Mouse (Mus musculus): ENCODE data around the gene Ccdc39. TPM values are rescaled to one million over a fixed set of nuclear protein-coding genes. Genes with fewer than 3 reads are reported as not detected.

Ccdc39 gene
- 10.3 and 10.7 TPM in 2 replicates for polyA plus RNA-seq (2012; rRNA removed)
- polyA plus RNA-seq (2014; fragmentation: Nextera tagmentation; extraction: Ambion mirVana), result 3.2 and 4.1 TPM in 2 replicates

- H3K4me2 ChIP-seq (replicated peaks; ENCODE audit: low read depth, low read length, severe bottlenecking), result peak within 1 kb of the TSS; percentile 72
- H3K36me3 ChIP-seq (ENCODE audit: control insufficient read depth, insufficient read depth, low read length), result no peaks in the 10 kb centered on the region
- peak; percentile 84 for ATAC-seq (ENCODE audit: low FRiP score, low read depth)
- TF ChIP-seq POLR2A (IDR thresholded peaks at IDR 0.05; ENCODE audit: borderline replicate concordance, extremely low read depth, insufficient read depth, insufficient read length), result peak; percentile 44; the same call in 1 of the 2 replicates
- 6% methylated on average over 26 of the region's 26 CpGs for WGBS
- peak within 1 kb of the TSS; percentile 45 for H3K4me3 ChIP-seq (replicated peaks; ENCODE audit: low read length)
- peak within 1 kb of the TSS; percentile 55 for H3K9ac ChIP-seq (ENCODE audit: low read depth, low read length, severe bottlenecking)
- no peaks in the 10 kb centered on the region for H3K4me1 ChIP-seq (ENCODE audit: control insufficient read depth, insufficient read depth, low read length)
- H3K9me3 ChIP-seq (ENCODE audit: control insufficient read depth, low read length), result no peaks in the 10 kb centered on the region
- peak; percentile 87 for DNase-seq (ENCODE audit: low spot score)
- no peaks in the 10 kb centered on the region for H3K27me3 ChIP-seq (ENCODE audit: control insufficient read depth, insufficient read depth, low read length)
- no peak within 1 kb of the TSS; the same call in 1 of the 2 replicates for H3K27ac ChIP-seq (replicated peaks; ENCODE audit: low read depth, low read length)
Observed at GRCm38 (mm10) chr3:33843801-33844632, at the start of gene Ccdc39. Ccdc39 (minus strand) TSS chr3:33844310.

DNA sequence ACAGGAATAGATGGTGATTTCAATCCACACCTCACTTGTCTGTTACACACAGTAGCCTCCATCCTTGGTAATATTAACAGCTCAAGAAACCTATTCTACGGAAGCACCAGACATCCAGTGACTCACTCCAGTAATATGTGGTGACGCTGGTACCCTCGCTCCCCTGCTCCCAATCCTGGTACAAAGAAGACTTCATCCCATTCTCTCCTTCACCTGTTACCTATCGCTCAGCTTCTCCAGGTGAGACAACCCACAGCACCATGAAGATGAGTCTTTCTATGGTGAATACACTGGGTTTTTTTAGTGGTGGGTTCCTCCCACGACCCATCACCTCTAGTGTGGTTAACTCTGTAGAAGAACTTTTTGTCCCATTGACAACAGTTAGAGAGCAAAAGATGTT, 49.3 kb upstream of the Ccdc39 start:
- Histone ChIP-seq H3K4me2 (replicated peaks; ENCODE audit: low read depth, low read length, severe bottlenecking) (no peak overlapping the region), H3K27ac (replicated peaks; ENCODE audit: low read depth, low read length) (no peak overlapping the region), H3K9ac (ENCODE audit: low read depth, low read length, severe bottlenecking) (no peak overlapping the region), H3K9me3 (ENCODE audit: control insufficient read depth, low read length) (no peaks in the 10 kb centered on the region), H3K4me3 (replicated peaks; ENCODE audit: low read length) (no peak overlapping the region), H3K27me3 (ENCODE audit: control insufficient read depth, insufficient read depth, low read length) (no peaks in the 10 kb centered on the region), H3K36me3 (ENCODE audit: control insufficient read depth, insufficient read depth, low read length) (no peaks in the 10 kb centered on the region), H3K4me1 (ENCODE audit: control insufficient read depth, insufficient read depth, low read length) (no peaks in the 10 kb centered on the region)
- DNase-seq (ENCODE audit: low spot score) (no peak), ATAC-seq (ENCODE audit: low FRiP score, low read depth) (no peak)
- TF ChIP-seq POLR2A (IDR thresholded peaks at IDR 0.05; ENCODE audit: borderline replicate concordance, extremely low read depth, insufficient read depth, insufficient read length), result no peak
- 90% methylated on average over 5 of the region's 5 CpGs for WGBS

DNA sequence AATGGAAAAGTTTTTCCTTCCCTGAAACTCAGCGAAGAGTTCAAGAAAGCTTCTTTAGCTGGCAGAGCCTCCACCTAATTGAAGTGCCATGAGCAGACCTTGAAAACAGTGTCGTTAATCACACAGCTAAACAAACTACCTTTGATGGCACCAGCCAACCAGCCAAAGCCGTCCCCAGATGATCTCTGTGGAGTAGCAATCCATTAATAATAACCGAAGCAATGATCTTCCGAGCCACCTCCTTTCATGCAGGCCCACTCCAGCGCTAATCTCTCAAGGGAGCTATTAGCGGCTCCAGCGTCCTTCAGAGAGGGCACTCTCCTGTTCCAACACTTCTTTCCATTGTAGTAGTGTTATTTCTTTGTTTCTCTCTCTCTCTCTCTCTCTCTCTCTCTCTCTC, 43.3 kb upstream of the Ccdc39 start:
- Histone ChIP-seq H3K27me3 (ENCODE audit: control insufficient read depth, insufficient read depth, low read length) (no peaks in the 10 kb centered on the region), H3K9me3 (ENCODE audit: control insufficient read depth, low read length) (no peaks in the 10 kb centered on the region), H3K36me3 (ENCODE audit: control insufficient read depth, insufficient read depth, low read length) (no peaks in the 10 kb centered on the region), H3K4me3 (replicated peaks; ENCODE audit: low read length) (no peak overlapping the region), H3K4me1 (ENCODE audit: control insufficient read depth, insufficient read depth, low read length) (no peaks in the 10 kb centered on the region), H3K27ac (replicated peaks; ENCODE audit: low read depth, low read length) (no peak overlapping the region), H3K9ac (ENCODE audit: low read depth, low read length, severe bottlenecking) (no peak overlapping the region), H3K4me2 (replicated peaks; ENCODE audit: low read depth, low read length, severe bottlenecking) (no peak overlapping the region)
- ATAC-seq (ENCODE audit: low FRiP score, low read depth) (no peak), DNase-seq (ENCODE audit: low spot score) (no peak)
- no peak for TF ChIP-seq POLR2A (IDR thresholded peaks at IDR 0.05; ENCODE audit: borderline replicate concordance, extremely low read depth, insufficient read depth, insufficient read length)
- 32% methylated on average over 8 of the region's 8 CpGs for WGBS

- Histone ChIP-seq H3K9ac (ENCODE audit: low read depth, low read length, severe bottlenecking) (no peak overlapping the region), H3K4me2 (replicated peaks; ENCODE audit: low read depth, low read length, severe bottlenecking) (no peak overlapping the region), H3K4me1 (ENCODE audit: control insufficient read depth, insufficient read depth, low read length) (no peaks in the 10 kb centered on the region), H3K4me3 (replicated peaks; ENCODE audit: low read length) (no peak overlapping the region), H3K36me3 (ENCODE audit: control insufficient read depth, insufficient read depth, low read length) (no peaks in the 10 kb centered on the region), H3K27me3 (ENCODE audit: control insufficient read depth, insufficient read depth, low read length) (no peaks in the 10 kb centered on the region), H3K9me3 (ENCODE audit: control insufficient read depth, low read length) (no peaks in the 10 kb centered on the region), H3K27ac (replicated peaks; ENCODE audit: low read depth, low read length) (no peak overlapping the region)
- DNase-seq (ENCODE audit: low spot score), result no peak
- TF ChIP-seq POLR2A (IDR thresholded peaks at IDR 0.05; ENCODE audit: borderline replicate concordance, extremely low read depth, insufficient read depth, insufficient read length), result no peak
- ATAC-seq (ENCODE audit: low FRiP score, low read depth), result no peak
- WGBS, result 75% methylated on average over 6 of the region's 6 CpGs
Observed at GRCm38 (mm10) chr3:33883105-33883504, 39.0 kb upstream of the Ccdc39 start.

DNA sequence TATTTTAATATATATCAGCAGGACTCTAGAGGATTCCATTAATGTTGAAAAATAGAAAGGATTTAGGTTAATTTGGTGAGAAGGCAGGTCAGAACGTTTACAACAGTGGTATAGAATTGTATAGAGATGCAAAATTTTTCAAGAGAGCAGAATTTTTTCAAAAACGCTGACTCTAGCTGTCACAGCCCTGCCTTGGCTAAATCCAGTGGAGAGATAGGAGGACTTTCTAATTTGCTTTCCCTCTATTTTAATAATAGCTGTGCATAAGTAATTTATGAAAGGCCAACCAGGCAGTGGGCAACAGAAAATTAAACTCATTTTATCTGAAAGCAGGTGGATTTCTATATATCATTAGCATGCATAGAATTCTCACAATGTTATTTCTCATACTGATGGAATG, 38.6 kb upstream of the Ccdc39 start:
- Histone ChIP-seq H3K27ac (replicated peaks; ENCODE audit: low read depth, low read length) (no peak overlapping the region), H3K9ac (ENCODE audit: low read depth, low read length, severe bottlenecking) (no peak overlapping the region), H3K9me3 (ENCODE audit: control insufficient read depth, low read length) (no peaks in the 10 kb centered on the region), H3K4me1 (ENCODE audit: control insufficient read depth, insufficient read depth, low read length) (no peaks in the 10 kb centered on the region), H3K27me3 (ENCODE audit: control insufficient read depth, insufficient read depth, low read length) (no peaks in the 10 kb centered on the region), H3K4me3 (replicated peaks; ENCODE audit: low read length) (no peak overlapping the region), H3K36me3 (ENCODE audit: control insufficient read depth, insufficient read depth, low read length) (no peaks in the 10 kb centered on the region), H3K4me2 (replicated peaks; ENCODE audit: low read depth, low read length, severe bottlenecking) (no peak overlapping the region)
- ATAC-seq (ENCODE audit: low FRiP score, low read depth), result no peak
- TF ChIP-seq POLR2A (IDR thresholded peaks at IDR 0.05; ENCODE audit: borderline replicate concordance, extremely low read depth, insufficient read depth, insufficient read length), result no peak
- 66% methylated on average over 2 of the region's 2 CpGs for WGBS
- no peak for DNase-seq (ENCODE audit: low spot score)
